Mouse (Mus musculus): Measurements from ENCODE around the gene F2r.

Gene F2r

DNA sequence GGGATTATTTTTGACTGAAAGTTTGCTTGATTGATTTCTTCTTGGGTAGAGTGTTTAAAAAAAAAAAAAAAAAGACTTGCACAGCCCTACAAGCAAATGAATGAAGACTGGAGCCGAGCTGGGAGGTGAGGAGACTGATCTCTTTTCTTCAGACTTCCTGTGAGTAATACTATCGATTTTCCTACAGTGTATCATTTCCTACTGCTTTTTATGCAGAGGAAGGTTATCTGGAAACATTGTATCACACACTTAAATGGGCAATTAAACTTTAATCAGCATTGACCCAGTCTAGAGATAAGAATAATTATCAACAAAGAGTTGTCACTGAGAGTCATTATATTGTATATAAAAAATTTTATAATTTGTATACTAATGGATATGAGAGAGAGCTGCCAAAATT, 12.5 kb upstream of the F2r start:
- no peak for DNase-seq (ENCODE audit: low spot score in 2 of 2)

DNA sequence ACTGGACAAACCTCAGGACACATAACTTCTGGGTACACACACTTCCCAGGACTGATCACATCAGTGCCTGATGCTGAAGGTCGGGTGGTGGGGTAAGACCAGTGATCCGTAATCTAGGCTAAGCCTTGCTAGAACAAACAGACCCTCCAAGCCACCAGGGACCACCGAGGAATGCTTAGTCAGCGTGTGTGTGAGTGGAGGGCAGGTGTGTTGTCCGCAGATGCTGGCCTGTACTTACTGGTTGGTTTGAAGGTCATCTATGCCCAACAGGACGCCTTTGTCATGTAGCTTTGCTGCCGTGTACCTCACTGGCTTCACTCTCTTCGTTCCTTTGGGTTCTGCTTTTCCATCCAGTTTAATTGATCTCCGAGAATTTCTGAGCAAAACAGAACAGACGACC, 11.5 kb upstream of the F2r start:
- DNase-seq (ENCODE audit: low spot score in 2 of 2), result no peak

GRCm38 (mm10) chr13:95626696-95627095, 8.4 kb upstream of the F2r start:
- DNase-seq (ENCODE audit: low spot score in 2 of 2), result no peak

- DNase-seq (ENCODE audit: low spot score in 2 of 2), result no peak
These were observed 4.8 kb upstream of the F2r start for GRCm38 (mm10) chr13:95623042-95623441.

- no peak for DNase-seq (ENCODE audit: low spot score in 2 of 2)
These were observed 3.3 kb upstream of the F2r start for GRCm38 (mm10) chr13:95621563-95621962.

DNA sequence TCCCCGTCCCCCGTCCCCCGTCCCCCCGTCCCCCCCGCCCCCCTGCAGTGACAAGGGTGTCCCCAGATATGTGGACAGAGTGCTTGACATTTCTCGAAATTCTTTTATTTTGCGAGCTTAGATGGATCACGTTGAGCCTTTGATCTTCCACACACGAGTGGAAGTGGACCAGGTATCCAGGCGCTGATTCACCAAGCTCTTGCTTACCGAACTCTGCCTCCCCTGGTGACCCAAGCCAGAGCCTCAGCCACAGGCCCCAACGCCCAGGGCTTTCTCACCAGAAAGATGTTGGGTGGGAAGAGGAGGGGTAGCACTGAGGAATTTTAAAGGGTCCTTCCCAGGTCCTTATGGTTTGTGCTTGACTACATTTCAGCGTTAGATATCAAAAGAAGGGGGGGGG, 572 bp upstream of the F2r start:
- no peak for DNase-seq (ENCODE audit: low spot score in 2 of 2)

GRCm38 (mm10) chr13:95617671-95618171, 566 bp downstream of the F2r start:
- DNase-seq (ENCODE audit: low spot score in 2 of 2), result no peak

DNA sequence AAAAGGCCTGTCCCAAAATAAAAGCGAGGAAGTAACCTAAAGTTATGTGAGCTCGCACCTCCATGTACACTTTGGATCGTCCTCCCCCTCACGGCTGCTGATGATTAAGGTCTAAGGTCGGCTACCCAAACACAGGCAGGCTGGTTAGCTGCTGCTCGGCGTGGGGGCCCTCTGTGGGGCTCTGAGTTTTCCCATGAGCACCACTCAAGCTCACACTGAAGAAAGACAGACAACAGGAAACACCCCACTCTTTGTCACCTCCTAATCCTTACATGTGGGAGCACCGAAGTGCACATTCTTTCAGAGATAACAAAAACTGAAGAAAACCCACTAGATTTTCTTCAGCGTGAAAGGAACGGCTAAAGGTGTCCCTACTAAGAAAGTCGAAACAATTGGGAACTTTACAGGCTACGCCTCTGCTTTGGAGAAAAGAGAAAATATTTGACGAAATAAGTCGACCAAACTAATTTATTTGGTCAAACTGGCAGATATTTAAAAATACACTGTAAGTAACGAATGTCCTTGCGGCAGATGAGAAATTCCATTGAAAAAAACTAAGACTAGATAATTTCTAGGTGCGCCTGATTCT, 1.1 kb downstream of the F2r start:
- no peak for DNase-seq (ENCODE audit: low spot score in 2 of 2)

DNA sequence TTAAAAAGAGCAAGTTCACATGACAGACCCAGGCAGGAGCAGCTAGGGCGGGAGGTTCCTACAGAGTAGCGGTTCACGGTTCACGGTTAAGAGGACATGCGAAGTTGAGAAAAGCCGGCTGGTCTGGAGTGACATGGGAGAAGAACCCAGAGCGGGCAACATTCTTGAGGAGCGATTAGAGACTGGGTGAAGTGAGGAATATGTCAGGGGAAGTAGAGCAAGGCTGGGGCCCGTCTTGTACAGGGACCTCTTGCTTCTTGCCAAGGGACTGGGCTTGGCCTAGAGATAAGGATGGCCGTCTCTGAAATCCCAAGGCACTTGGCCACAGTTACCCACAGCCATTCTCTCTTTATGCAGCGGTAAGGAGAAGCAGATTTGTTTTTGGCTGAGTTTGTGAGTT, 1.8 kb downstream of the F2r start:
- DNase-seq (ENCODE audit: low spot score in 2 of 2), result no peak

DNA sequence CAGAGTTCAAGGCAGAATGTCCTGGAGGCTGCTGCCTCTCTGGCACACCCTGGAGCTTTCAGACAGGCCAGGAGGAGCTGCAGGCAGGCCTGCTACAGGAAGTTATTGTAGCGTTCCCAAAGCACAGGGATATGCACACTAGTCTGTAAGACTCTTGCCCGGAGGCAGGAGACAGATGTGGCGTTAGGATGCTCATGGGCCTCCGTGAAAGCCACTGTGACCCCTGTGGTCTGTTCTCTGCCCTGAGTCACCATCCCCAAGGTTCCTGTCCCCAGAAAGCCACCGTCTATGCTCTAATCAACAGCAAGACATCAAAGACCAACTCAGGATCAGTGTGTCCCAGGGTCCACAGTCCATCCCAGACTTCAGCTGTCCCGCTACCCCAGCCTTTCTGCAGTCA, 3.5 kb downstream of the F2r start:
- no peak for DNase-seq (ENCODE audit: low spot score in 2 of 2)

DNA sequence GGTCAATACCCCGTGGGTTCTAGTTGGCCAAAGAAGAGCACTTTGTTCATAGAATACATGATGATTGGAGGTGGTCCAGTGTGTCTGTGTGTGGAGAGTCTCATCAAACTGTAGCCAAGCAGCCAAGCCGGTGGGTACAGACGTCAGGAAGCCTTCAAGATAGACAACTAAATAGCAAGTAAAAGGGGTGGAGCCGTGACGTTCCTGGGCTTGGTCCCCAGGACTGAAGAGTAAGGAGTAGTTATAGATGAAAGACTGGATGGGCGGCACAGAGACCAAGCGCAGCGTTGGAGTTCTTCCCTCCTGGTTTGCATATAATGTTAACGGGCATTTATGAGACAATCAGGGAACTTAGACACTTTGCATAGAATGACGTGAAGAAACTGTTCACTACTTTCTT, 6.0 kb downstream of the F2r start:
- no peak for DNase-seq (ENCODE audit: low spot score in 2 of 2)

- no peak for DNase-seq (ENCODE audit: low spot score in 2 of 2)
These were observed 6.5 kb downstream of the F2r start for GRCm38 (mm10) chr13:95611752-95612151.

GRCm38 (mm10) chr13:95610786-95611562, 7.3 kb downstream of the F2r start:
- DNase-seq (ENCODE audit: low spot score in 2 of 2), result no peak

- no peak for DNase-seq (ENCODE audit: low spot score in 2 of 2)
These were observed 9.2 kb downstream of the F2r start for GRCm38 (mm10) chr13:95609088-95609420.

DNA sequence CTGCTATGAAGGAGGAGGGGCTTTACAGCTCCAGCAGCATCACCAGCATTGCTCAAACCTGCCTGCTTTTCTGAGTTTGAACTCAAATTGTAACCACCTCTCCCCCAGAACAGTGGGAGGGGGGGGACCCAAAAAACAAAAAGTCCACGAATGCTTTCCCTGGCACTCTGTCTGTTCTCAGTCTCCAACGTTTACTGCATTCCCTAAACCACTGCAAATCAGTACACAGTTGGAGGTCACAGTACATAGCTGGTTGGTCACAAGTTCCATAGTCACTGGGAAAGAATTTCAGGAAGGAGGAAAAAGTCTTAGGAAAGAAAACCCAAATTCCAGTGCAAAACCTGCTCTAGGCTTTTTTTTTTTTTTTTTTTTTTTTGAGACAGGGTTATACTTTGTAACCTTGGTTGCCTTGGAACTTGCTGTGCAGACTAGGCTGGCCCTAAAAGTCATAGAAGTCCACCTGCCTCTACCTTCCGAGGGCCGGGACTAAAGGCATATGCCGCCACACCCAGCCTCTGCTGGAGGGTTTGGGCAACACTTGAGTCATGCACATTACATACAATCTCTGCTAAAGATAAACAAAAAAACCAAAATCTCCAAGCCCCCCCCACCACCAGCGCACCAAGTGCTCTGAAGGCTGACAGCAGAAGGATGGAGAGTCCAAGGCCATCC, 9.7 kb downstream of the F2r start:
- DNase-seq (ENCODE audit: low spot score in 2 of 2), result no peak

GRCm38 (mm10) chr13:95607019-95607418, 11.3 kb downstream of the F2r start:
- DNase-seq (ENCODE audit: low spot score in 2 of 2), result no peak

GRCm38 (mm10) chr13:95604288-95604687, 14.0 kb downstream of the F2r start:
- DNase-seq (ENCODE audit: low spot score in 2 of 2), result no peak

DNA sequence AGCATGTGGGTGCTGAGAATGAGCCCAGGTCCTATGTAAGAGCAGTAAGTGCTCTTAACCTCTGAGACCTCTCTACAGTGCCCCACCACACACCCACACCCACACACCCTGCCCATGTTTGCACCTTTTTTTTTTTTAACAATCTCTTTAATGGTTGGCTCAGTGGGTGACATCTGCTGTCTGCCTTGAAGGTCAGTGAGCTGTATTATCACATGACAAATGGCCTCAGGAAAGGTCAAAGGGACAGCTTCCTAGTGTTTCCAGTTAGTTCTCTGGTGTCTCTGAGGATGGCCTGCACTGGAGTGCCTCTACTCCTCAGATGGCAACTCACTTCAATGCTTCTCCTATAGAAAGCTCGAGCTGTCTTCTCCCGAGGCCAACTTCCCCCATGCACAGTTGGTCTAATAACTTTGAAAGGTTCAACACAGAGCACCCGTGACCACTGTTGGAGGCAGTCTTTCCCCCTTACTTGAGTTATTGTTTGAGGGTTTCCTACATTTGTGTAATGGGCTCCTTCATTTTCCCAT, 18.4 kb downstream of the F2r start:
- no peak for DNase-seq (ENCODE audit: low spot score in 2 of 2)

GRCm38 (mm10) chr13:95598232-95598920, 19.9 kb downstream of the F2r start:
- DNase-seq (ENCODE audit: low spot score in 2 of 2), result no peak

- DNase-seq (ENCODE audit: low spot score in 2 of 2), result no peak
These were observed 20.7 kb downstream of the F2r start for GRCm38 (mm10) chr13:95597578-95597977.

GRCm38 (mm10) chr13:95596689-95597088, 21.6 kb downstream of the F2r start:
- no peak for DNase-seq (ENCODE audit: low spot score in 2 of 2)

- no peak for DNase-seq (ENCODE audit: low spot score in 2 of 2)
These were observed 22.4 kb downstream of the F2r start for GRCm38 (mm10) chr13:95595921-95596320.

All from right cerebral cortex, adult 2 months (tissue).